Mouse (Mus musculus) ovary, postnatal 14 days (tissue): Measurements from ENCODE around the gene AC170998.1.
"Not testable (repeated sequence)": the region's sequence is repeated elsewhere in the genome, so short reads cannot be mapped to it uniquely, and the experiment has no call there.

ENCODE experiments used
- DNase-seq: peaks from one replicate; pipeline ENCODE4 v3.0.0; 2022; ENCODE audit warnings: low spot score

Gene AC170998.1

DNA sequence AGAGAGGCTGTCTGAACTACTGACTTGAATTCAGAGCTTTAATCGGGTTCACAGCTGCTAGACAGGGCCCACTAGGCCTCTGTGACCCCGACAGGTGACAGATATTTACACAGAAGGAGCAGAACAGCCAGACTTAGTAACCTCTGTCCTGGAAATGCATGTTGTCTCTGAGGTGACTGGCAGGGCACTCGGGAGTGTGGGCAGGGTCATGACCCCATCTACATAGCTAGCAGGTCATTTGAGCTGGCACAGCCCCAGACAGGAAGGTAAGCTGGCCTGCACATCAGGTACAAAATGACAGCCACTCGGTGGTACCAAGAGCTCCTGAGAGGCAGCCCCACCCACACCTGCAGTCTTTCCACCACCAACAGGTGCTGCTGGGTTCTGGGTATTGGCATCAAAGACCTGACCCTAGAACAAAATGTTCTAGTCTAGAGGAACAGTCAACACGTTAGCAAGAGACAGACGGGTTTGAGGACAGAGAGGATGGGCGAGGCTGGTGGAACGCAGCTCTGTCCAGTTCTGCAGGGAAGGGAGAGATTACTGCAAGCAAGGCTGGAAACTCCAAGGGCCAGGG, 34.9 kb downstream of the AC170998.1 start:
- no peak for DNase-seq

DNA sequence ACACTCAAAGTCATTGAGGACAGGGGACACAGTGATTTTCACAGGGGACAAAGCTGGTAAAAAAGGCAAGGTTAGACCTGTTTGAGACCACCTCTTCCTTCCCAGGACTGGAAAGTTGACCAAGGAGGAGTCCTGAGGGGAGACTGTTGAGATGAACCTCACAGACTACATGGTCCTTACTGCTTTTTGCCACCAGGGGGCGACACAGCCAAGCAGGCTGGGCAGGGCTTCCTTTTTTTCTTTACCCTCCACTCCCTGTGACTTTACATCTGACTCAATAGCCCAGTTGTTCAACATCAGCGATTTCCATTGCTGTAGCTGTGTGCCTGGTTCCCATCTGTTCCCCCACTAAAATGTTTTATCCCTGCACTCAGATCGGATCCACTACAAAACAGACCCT, 36.0 kb downstream of the AC170998.1 start:
- peak; percentile 70 for DNase-seq

DNA sequence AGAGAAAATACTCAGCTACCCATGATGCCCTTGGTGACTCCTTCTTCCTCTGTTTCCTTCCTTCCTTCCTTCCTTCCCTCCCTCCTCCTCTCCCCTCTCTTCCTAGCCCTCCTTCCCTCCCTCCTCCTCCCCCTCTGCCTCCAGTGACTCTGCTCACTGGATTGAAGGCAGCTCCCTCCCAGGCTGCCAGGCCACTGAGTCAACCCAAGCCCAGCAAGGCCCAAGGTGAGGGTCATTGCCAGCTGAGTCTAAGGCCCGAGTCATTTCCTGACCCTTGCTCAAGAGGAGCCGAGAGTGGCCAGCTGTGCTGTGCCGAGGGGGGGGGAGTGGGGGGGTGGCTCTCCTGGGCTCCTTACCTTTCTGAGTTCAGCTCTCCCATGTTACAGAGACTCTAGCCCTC, 40.3 kb downstream of the AC170998.1 start:
- no peak for DNase-seq

DNA sequence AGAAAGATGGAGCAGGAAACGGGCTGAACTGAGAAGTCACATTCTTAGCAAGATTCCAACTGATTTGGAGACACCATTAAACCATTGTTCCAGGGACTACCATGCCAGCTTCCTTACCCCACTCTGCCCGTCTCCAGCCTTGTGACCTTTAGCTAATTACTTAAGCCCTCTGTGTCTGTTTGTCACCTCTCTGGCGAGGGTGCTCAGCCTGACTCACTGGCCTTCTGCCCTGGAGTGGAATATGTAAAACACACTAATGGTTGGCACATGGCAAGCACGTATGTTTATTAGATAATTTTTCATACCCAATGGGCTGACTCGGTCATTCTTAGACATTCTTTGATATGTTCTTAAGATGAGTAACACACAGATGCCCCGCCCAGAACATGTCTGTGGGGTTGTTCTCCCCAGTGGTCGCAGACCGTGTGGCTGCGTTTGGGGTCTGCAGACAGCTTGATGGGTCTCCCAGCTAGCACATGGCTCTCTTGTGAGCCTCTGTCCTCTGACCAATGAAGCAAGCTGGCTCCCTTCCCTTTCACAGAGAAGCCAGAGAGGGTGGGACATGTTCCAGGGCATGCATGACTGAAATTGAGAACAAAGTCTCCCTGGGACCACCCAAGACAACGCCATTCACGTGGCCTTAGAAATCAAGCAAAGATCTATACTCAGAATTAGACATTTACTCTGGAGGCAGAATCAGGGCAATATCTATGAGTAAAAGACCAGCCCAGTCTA, 41.1 kb downstream of the AC170998.1 start:
- DNase-seq = no peak

DNA sequence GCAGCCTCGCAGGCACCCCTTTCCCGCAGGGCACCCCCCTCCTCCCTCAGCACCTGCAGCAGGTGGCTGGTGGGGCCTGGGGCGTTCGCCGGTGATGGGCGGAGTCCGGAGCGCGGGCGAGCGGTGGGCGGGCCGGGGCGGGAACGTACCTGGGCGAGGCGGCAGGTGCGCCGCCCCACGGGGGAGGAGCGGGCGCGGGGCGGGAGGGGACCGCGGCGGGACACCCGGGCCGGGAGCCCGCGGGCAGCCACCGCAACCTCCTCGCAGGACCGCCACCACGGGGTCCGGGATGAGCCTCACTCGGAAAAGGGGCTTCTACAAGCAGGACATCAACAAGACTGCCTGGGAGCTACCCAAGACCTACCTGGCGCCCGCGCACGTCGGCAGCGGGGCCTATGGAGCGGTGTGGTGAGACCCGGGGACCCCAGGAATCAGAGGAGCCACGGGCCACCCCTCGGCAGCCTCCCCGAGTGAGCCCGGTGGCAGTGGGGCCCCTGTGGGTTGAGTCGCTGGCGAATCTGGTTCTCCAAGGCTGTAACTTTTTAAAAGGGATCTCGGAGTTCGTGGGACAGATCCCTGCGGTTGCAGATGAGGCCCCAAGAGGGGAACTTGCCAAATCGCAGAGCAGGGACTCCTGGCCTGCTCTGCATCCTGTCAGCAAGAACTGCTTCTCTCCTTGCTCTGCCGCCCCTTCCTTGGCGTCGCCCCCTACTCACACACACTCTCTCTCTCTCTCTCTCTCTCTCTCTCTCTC, 43.4 kb downstream of the AC170998.1 start, which contains the start of gene Mapk13:
Mapk13 (plus strand) TSS at position 177 of the 754 bp plus-strand sequence.
- DNase-seq = no peak

DNA sequence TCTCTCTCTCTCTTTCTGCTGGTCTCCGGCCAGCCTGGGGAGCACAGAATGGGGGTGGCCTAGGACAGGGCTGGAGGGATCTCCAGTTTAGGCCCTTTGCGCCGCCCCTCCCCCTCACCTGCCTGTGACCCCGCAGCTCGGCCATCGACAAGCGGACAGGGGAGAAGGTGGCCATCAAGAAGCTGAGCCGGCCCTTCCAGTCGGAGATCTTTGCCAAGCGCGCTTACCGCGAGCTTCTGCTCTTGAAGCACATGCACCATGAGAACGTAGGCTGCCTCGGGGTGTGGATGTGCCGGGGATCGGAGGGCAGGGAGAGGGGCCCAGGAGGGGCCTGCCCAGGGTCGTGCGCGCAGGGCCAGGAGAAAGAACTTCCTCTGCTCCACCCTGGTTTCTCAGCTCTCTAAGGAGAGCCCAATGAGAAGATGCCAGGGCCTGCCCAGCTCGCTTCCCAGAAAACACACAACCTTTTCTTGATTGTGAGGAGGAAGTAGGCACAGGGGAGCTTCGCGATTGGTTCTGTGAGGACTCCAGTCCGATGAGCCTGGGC, 44.1 kb downstream of the AC170998.1 start:
- peak; percentile 29 for DNase-seq

DNA sequence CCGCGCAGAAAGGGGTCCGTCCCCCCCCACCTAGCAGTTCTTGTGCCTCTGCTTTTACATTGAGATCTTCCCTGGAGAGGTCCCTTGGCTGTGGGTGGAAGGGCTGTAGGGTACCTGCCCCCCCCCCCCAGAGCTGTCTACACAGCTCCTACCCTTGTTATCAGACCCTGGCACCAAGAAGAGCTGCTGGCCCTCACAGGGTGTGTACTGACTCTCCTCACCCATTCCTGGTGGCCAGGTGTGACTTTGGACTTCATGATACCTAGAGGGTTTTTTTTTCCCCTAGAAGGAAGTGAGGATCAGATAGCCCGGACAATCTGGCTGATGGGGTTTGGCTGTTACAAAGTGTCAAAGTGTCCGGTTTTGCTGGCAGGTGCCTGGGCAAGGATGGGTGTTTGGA, 45.4 kb downstream of the AC170998.1 start:
- DNase-seq = no peak

DNA sequence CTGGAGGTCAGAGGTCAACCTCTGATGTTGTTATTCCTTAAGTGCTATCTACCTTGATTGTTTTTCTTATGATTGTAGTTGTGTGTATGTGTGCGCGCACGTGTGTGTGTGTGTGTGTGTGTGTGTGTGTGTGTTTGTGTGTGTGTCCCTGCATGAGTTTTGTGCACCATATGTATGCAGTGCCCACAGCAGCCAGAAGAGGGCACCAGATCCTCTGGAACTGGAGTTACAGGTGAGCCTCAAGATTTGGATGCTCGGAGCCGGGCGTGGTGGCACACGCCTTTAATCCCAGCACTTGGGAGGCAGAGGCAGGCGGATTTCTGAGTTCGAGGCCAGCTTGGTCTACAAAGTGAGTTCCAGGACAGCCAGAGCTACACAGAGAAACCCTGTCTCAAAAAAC, 48.4 kb downstream of the AC170998.1 start:
- not testable (repeated sequence) for DNase-seq

DNA sequence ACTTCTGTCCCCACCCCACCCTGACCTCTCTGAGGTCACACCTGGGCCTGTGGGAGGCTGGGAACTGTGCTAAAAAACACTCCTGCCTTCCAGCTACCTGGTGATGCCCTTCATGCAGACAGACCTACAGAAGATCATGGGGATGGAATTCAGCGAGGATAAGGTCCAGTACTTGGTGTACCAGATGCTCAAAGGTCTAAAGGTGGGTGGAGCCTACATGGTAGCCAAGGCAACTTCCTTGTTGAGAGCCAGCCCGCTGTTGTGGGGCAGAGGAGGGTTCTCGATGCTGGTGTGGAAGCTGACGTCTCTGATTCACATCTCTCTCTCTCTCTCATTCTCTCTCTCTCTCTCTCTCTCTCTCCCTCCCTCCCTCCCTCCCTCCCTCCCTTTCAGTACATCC, 49.3 kb downstream of the AC170998.1 start:
- DNase-seq = no peak
